Mouse (Mus musculus) erythroblast, embryonic 14.5 days (primary cell): ENCODE measurements around the gene Gm8453. TPM values are rescaled to one million over a fixed set of nuclear protein-coding genes. Genes with fewer than 3 reads are reported as not detected.
"Not testable (repeated sequence)": the region's sequence is repeated elsewhere in the genome, so short reads cannot be mapped to it uniquely, and the experiment has no call there.

ENCODE experiments used
- H3K27me3 ChIP-seq: 2 replicates; pipeline ENCODE4 v1.6.1; 2012; ENCODE audit warnings: inconsistent platforms; ENCODE audit not compliant: control insufficient read depth
- H3K36me3 ChIP-seq: 2 replicates; pipeline ENCODE4 v1.6.1; 2012; ENCODE audit warnings: mild to moderate bottlenecking, inconsistent platforms; ENCODE audit not compliant: control insufficient read depth
- H3K4me1 ChIP-seq: 2 replicates; pipeline ENCODE4 v1.6.1; 2012; ENCODE audit warnings: inconsistent platforms; ENCODE audit not compliant: control insufficient read depth
- H3K4me3 ChIP-seq: replicated peaks from 2 replicates; pipeline ENCODE3; 2012; ENCODE audit warnings: moderate library complexity, mild to moderate bottlenecking, inconsistent platforms
- H3K9me3 ChIP-seq: 2 replicates; pipeline ENCODE4 v1.6.1; 2012; ENCODE audit warnings: low read length, inconsistent platforms, mixed read lengths; ENCODE audit not compliant: control insufficient read depth
- polyA plus RNA-seq: library from polyadenylated mRNA; stranded (reverse); fragments of >175 nt; gene quantifications from 2 replicates; pipeline ENCODE4 v1.2.3, GENCODE M21; 2012

Gm8453 gene
- not detected in 2 replicates for polyA plus RNA-seq

GRCm38 (mm10) chr7:22229384-22229783 lies at the start of gene Gm8453:
Gene Gm8453 (minus strand): TSS chr7:22229484.
- not testable (repeated sequence) for H3K27me3 ChIP-seq, H3K4me3 ChIP-seq, H3K4me1 ChIP-seq, H3K9me3 ChIP-seq, H3K36me3 ChIP-seq

GRCm38 (mm10) chr7:22201164-22201563 lies 28.1 kb downstream of the Gm8453 start, which contains the start of gene Gm8653:
Gene Gm8653 (minus strand): TSS chr7:22201264.
- H3K9me3 ChIP-seq, H3K4me3 ChIP-seq, H3K36me3 ChIP-seq, H3K27me3 ChIP-seq, H3K4me1 ChIP-seq: not testable (repeated sequence)

DNA sequence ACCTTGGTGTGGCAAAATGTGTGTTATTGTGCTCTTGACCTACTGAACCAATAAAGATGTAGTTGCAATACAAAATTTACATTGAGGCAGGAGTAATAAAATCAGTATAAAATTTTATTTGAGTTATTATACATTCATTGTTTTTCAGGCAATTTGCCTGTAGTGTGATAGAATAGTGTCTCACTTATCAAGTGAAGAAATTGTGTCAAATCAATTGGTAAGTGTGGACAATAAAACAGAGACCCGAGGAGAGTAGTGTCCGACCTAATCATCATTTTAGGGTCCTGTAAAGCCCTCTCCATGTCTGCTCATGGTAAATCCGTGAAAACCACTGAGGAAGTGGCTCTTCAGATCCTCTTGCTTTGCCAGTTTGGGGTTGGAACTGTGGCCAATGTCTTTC lies 40.2 kb downstream of the Gm8453 start, which contains the start of gene Vmn1r143:
Vmn1r143 (plus strand) TSS at position 301 of the 400 bp plus-strand sequence.
- H3K27me3 ChIP-seq, H3K4me1 ChIP-seq, H3K36me3 ChIP-seq: not testable (repeated sequence)

More for the DNA sequence above, 40.2 kb downstream of the Gm8453 start, which contains the start of gene Vmn1r143:
- not testable (repeated sequence) for H3K9me3 ChIP-seq, H3K4me3 ChIP-seq

Other genes with a start within 250 kb of the Gm8453 start
- not detected in 2 replicates for gene Vmn1r137, start 234.9 kb downstream of the Gm8453 start, polyA plus RNA-seq
- not detected in 2 replicates for gene Vmn1r138, start 200.6 kb downstream of the Gm8453 start, polyA plus RNA-seq
- not detected in 2 replicates for gene Gm6176, start 173.2 kb downstream of the Gm8453 start, polyA plus RNA-seq
- not detected in 2 replicates for gene Vmn1r139, start 160.4 kb downstream of the Gm8453 start, polyA plus RNA-seq
- gene Gm16451, start 111.2 kb downstream of the Gm8453 start, polyA plus RNA-seq, result not detected in 2 replicates
- gene Gm10666, start 94.7 kb downstream of the Gm8453 start, polyA plus RNA-seq, result not detected in 2 replicates
- gene Vmn1r142, start 65.4 kb downstream of the Gm8453 start, polyA plus RNA-seq, result not detected in 2 replicates
- not detected in 2 replicates for gene Vmn1r143, start 40.1 kb downstream of the Gm8453 start, polyA plus RNA-seq
- not detected in 2 replicates for gene Gm8653, start 28.2 kb downstream of the Gm8453 start, polyA plus RNA-seq
- gene Gm4187, start 100.2 kb upstream of the Gm8453 start, polyA plus RNA-seq, result not detected in 2 replicates
- not detected in 2 replicates for gene Gm8660, start 141.6 kb upstream of the Gm8453 start, polyA plus RNA-seq
- not detected in 2 replicates for gene Vmn1r148, start 184.1 kb upstream of the Gm8453 start, polyA plus RNA-seq
- gene Vmn1r149, start 208.7 kb upstream of the Gm8453 start, polyA plus RNA-seq, result not detected in 2 replicates
- not detected in 2 replicates for gene Gm10665, start 234.6 kb upstream of the Gm8453 start, polyA plus RNA-seq